Mouse (Mus musculus): ENCODE data around the gene Cdkn2d.
A peak's percentile ranks its signal among the peaks of the same experiment; 100 is the strongest.
"Not testable (repeated sequence)": the region's sequence is repeated elsewhere in the genome, so short reads cannot be mapped to it uniquely, and the experiment has no call there.

The Cdkn2d gene

GRCm38 (mm10) chr9:21277776-21278175 lies 13.4 kb downstream of the Cdkn2d start:
- no peak for DNase-seq (ENCODE audit: extremely low read depth, insufficient read length, low spot score)

- no peak for DNase-seq (ENCODE audit: extremely low read depth, insufficient read length, low spot score)
Observed at GRCm38 (mm10) chr9:21276307-21276706, 14.9 kb downstream of the Cdkn2d start.

- no peak for DNase-seq (ENCODE audit: extremely low read depth, insufficient read length, low spot score)
Observed at GRCm38 (mm10) chr9:21275727-21276126, 15.5 kb downstream of the Cdkn2d start.

- DNase-seq (ENCODE audit: extremely low read depth, insufficient read length, low spot score), result no peak
Observed at GRCm38 (mm10) chr9:21275013-21275710, 16.0 kb downstream of the Cdkn2d start.

- DNase-seq (ENCODE audit: extremely low read depth, insufficient read length, low spot score), result no peak
Observed at GRCm38 (mm10) chr9:21274336-21274735, 16.9 kb downstream of the Cdkn2d start.

GRCm38 (mm10) chr9:21273520-21274228 lies 17.5 kb downstream of the Cdkn2d start:
- no peak for DNase-seq (ENCODE audit: extremely low read depth, insufficient read length, low spot score)

GRCm38 (mm10) chr9:21273094-21273493 lies 18.1 kb downstream of the Cdkn2d start:
- no peak for DNase-seq (ENCODE audit: extremely low read depth, insufficient read length, low spot score)

GRCm38 (mm10) chr9:21272391-21272790 lies 18.8 kb downstream of the Cdkn2d start:
- DNase-seq (ENCODE audit: extremely low read depth, insufficient read length, low spot score), result no peak

- not testable (repeated sequence) for DNase-seq (ENCODE audit: extremely low read depth, insufficient read length, low spot score)
Observed at GRCm38 (mm10) chr9:21269590-21269989, 21.6 kb downstream of the Cdkn2d start.

- no peak for DNase-seq (ENCODE audit: extremely low read depth, insufficient read length, low spot score)
Observed at GRCm38 (mm10) chr9:21268305-21268704, 22.9 kb downstream of the Cdkn2d start.

- no peak for DNase-seq (ENCODE audit: extremely low read depth, insufficient read length, low spot score)
Observed at GRCm38 (mm10) chr9:21266889-21267288, 24.3 kb downstream of the Cdkn2d start.

- DNase-seq (ENCODE audit: extremely low read depth, insufficient read length, low spot score), result no peak
Observed at GRCm38 (mm10) chr9:21265611-21266010, 25.6 kb downstream of the Cdkn2d start.

GRCm38 (mm10) chr9:21265000-21265561 lies 26.1 kb downstream of the Cdkn2d start, which contains the start of gene Atg4d:
TSS of gene Atg4d (plus strand) at chr9:21265293.
- peak; percentile 96 for DNase-seq (ENCODE audit: extremely low read depth, insufficient read length, low spot score)

- DNase-seq (ENCODE audit: extremely low read depth, insufficient read length, low spot score), result no peak
Observed at GRCm38 (mm10) chr9:21264272-21264999, 26.8 kb downstream of the Cdkn2d start.

- DNase-seq (ENCODE audit: extremely low read depth, insufficient read length, low spot score), result no peak
Observed at GRCm38 (mm10) chr9:21261831-21262230, 29.4 kb downstream of the Cdkn2d start.

GRCm38 (mm10) chr9:21260491-21261040 lies 30.6 kb downstream of the Cdkn2d start:
- no peak for DNase-seq (ENCODE audit: extremely low read depth, insufficient read length, low spot score)

- DNase-seq (ENCODE audit: extremely low read depth, insufficient read length, low spot score), result not testable (repeated sequence)
Observed at GRCm38 (mm10) chr9:21256349-21256748, 34.9 kb downstream of the Cdkn2d start.

- DNase-seq (ENCODE audit: extremely low read depth, insufficient read length, low spot score), result no peak
Observed at GRCm38 (mm10) chr9:21254690-21255089, 36.5 kb downstream of the Cdkn2d start.

GRCm38 (mm10) chr9:21251116-21251735 lies 40.0 kb downstream of the Cdkn2d start:
- DNase-seq (ENCODE audit: extremely low read depth, insufficient read length, low spot score), result no peak

- no peak for DNase-seq (ENCODE audit: extremely low read depth, insufficient read length, low spot score)
Observed at GRCm38 (mm10) chr9:21250509-21250908, 40.7 kb downstream of the Cdkn2d start.

Data from 3134 (cell line).